24 mouse cellular contexts compared by ENCODE assay signal in genomic region chr6:127678998-127679397, GRCm38 (mm10).
"Had no signal": no experiment of that assay in that cellular context is flagged by ENCODE, and none has a peak within 500 bp of the region (broad histone marks: within the 10 kb centered on the region; RNA-seq: fewer than 3 reads in every experiment).

No protein-coding gene starts in this region.

- H3K36me3 ChIP-seq: heart, embryonic 13.5 days; heart, embryonic 15.5 days; hindbrain, embryonic 13.5 days; hindbrain, embryonic 15.5 days; limb, embryonic 10.5 days; limb, embryonic 12.5 days; liver, embryonic 12.5 days had no signal

- H3K4me2 ChIP-seq: heart, embryonic 11.5 days; heart, embryonic 13.5 days; heart, embryonic 15.5 days; hindbrain, embryonic 13.5 days; hindbrain, embryonic 15.5 days; limb, embryonic 12.5 days; liver, embryonic 12.5 days had no signal

- H3K4me3 ChIP-seq: gastrocnemius, adult 2 months; heart, adult 2 months; heart, embryonic 13.5 days; heart, embryonic 15.5 days; hindbrain, embryonic 13.5 days; hindbrain, embryonic 15.5 days; layer of hippocampus, adult 2 months; limb, embryonic 10.5 days; limb, embryonic 12.5 days; liver, embryonic 12.5 days had no signal

- DNase-seq: gastrocnemius, adult 2 months; gastrocnemius, postnatal 10 days; gastrocnemius, postnatal 25 days; heart, adult 11 months; heart, adult 2 months; heart, postnatal 14 days; heart, postnatal 36 days; kidney, adult 18-20 months; kidney, adult 8-10 months; kidney, postnatal 10 days; kidney, postnatal 25 days; kidney, postnatal 4 days; liver had no signal

- ATAC-seq: hindbrain, postnatal 0 days; liver, embryonic 12.5 days had no signal

- H3K4me1 ChIP-seq: heart, embryonic 15.5 days; limb, embryonic 10.5 days; liver, embryonic 12.5 days had no signal

- H3K9me3 ChIP-seq: heart, embryonic 13.5 days; heart, embryonic 15.5 days; hindbrain, embryonic 13.5 days; hindbrain, embryonic 15.5 days; limb, embryonic 10.5 days; limb, embryonic 12.5 days; liver, embryonic 12.5 days had no signal

- H3K27ac ChIP-seq: gastrocnemius, adult 2 months; heart, adult 2 months; heart, embryonic 13.5 days; heart, embryonic 15.5 days; hindbrain, embryonic 13.5 days; hindbrain, embryonic 15.5 days; hindbrain, postnatal 0 days; layer of hippocampus, adult 2 months; limb, embryonic 10.5 days; limb, embryonic 12.5 days; liver, embryonic 12.5 days; liver, embryonic 14.5 days had no signal

- H3K27me3 ChIP-seq: hindbrain, embryonic 13.5 days; hindbrain, embryonic 15.5 days; liver, embryonic 12.5 days had no signal

- H3K9ac ChIP-seq: heart, embryonic 13.5 days; heart, embryonic 15.5 days; hindbrain, embryonic 13.5 days; hindbrain, embryonic 15.5 days; limb, embryonic 12.5 days; liver, embryonic 12.5 days; liver, embryonic 14.5 days had no signal
